Mouse (Mus musculus) spleen, adult 2 months (tissue): Measurements from ENCODE around the gene Pde4d.

Experiments used
- CTCF ChIP-seq: fragments of 200-500 bp; IDR thresholded peaks from 2 replicates; pipeline ENCODE4 v1.5.1; 2011; ENCODE audit warnings: mild to moderate bottlenecking, inconsistent platforms; ENCODE audit not compliant: insufficient read depth, insufficient read length, insufficient replicate concordance; ENCODE audit errors: extremely low read depth
- POLR2A ChIP-seq: fragments of 200-500 bp; IDR thresholded peaks from 2 replicates; pipeline ENCODE4 v1.6.1; 2011; ENCODE audit warnings: low read depth, low read length, inconsistent platforms

GRCm38 (mm10) chr13:109635901-109636520 lies 1186.3 kb downstream of the Pde4d start:
- TF ChIP-seq CTCF (no peak), POLR2A (no peak)
